ENCODE assay signal across 20 mouse cellular contexts in the genomic region with DNA sequence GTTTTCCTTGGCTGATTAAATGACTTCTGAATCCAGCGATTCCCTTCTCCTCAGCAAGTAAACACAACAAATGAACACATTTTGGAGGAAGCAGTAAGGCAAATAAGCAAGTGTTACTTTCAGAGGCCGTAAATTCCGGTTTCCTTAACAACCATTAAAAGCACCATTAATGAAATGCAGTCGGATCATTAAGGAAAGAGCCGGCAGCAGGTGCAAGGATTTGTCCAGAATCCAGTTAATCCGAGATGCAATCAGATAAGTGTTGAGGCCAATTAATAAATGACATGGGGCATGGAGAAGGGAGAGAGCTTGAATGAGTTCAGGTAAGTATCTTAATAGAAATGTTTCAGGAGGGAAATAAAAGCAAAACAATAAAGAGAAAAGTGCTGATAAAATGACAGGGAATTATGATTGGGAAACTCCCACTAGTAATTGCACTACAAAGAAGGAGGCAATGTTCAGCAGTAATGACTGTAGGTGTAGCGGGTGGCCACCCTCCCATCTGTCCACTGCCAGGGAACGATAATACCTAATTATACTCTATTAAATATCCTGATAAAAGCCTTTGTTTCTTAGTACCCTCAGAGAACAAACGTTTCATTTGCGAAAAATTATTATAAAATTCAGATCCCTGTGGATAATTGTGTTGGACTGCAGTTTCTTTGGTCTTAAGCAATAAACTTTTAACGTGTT.
DNase-seq lines count a peak whose midpoint lies in the region; ATAC-seq and TF ChIP-seq lines count a peak whose summit lies in the region.
"Had no signal": no experiment of that assay in that cellular context is flagged by ENCODE, and none has a peak within 500 bp of the region (broad histone marks: within the 10 kb centered on the region; RNA-seq: fewer than 3 reads in every experiment).

No protein-coding gene starts in this region.

- WGBS in forebrain, embryonic 11.5 days, result 49% methylated on average over 11 of the region's 11 CpGs
- 70% methylated on average over 11 of the region's 11 CpGs for WGBS in forebrain, embryonic 10.5 days
- 51% methylated on average over 11 of the region's 11 CpGs for WGBS in hindbrain, postnatal 0 days
- WGBS in hindbrain, embryonic 16.5 days, result 54% methylated on average over 11 of the region's 11 CpGs
- 68% methylated on average over 11 of the region's 11 CpGs for WGBS in cerebellum, adult 2 months

- H3K4me3 ChIP-seq in forebrain, embryonic 11.5 days (ENCODE audit: low read depth, low read length), result no peak overlapping the region
- H3K4me3 ChIP-seq in forebrain, embryonic 10.5 days, result no peak overlapping the region
- no peak overlapping the region for H3K4me3 ChIP-seq in hindbrain, postnatal 0 days (ENCODE audit: low read length)
- H3K4me3 ChIP-seq in hindbrain, embryonic 16.5 days (ENCODE audit: low read length), result no peak overlapping the region
- no peak overlapping the region for H3K4me3 ChIP-seq in cerebellum, adult 2 months (replicated peaks; ENCODE audit: insufficient read depth, low read depth, low read length)
- H3K4me3 ChIP-seq: embryonic facial prominence, embryonic 15.5 days; erythroblast, embryonic 14.5 days; heart, embryonic 12.5 days; hindbrain, embryonic 10.5 days had no signal

- no peak for DNase-seq in forebrain, embryonic 11.5 days (ENCODE audit: low spot score)
- DNase-seq in forebrain, embryonic 10.5 days (ENCODE audit: extremely low spot score, low spot score), result no peak
- peak; percentile 18 for DNase-seq in hindbrain, postnatal 0 days (ENCODE audit: low spot score)
- peak; percentile 73 for DNase-seq in brain, embryonic 14.5 days (ENCODE audit: low read depth)
- DNase-seq in gonadal fat pad, adult 2 months (ENCODE audit: low read depth), result peak; percentile 38
- no peak for DNase-seq in cerebellum, adult 2 months
- DNase-seq: adrenal gland, postnatal 10 days; cerebellum, adult 11-12 months; cerebellum, adult 9-11 months; cerebellum, postnatal 36 days; embryo, embryonic 11 days; gastrocnemius, postnatal 14 days had no signal

- TF ChIP-seq CTCF in hindbrain, postnatal 0 days (IDR thresholded peaks at IDR 0.05; ENCODE audit: low read depth), result no peak
- TF ChIP-seq CTCF in brain, embryonic 14.5 days (IDR thresholded peaks at IDR 0.05; ENCODE audit: borderline replicate concordance, extremely low read depth, insufficient read depth, insufficient read length), result no peak
- TF ChIP-seq CTCF in cerebellum, adult 2 months (IDR thresholded peaks at IDR 0.05; ENCODE audit: borderline replicate concordance, insufficient read depth, low read depth, low read length), result no peak

- H3K9me3 ChIP-seq in forebrain, embryonic 11.5 days (ENCODE audit: control insufficient read depth, low read length), result no peaks in the 10 kb centered on the region
- H3K9me3 ChIP-seq in forebrain, embryonic 10.5 days, result no peaks in the 10 kb centered on the region
- H3K9me3 ChIP-seq in hindbrain, postnatal 0 days (ENCODE audit: low read length), result no peaks in the 10 kb centered on the region
- H3K9me3 ChIP-seq in hindbrain, embryonic 16.5 days (ENCODE audit: control insufficient read depth, low read length), result no peaks in the 10 kb centered on the region
- H3K9me3 ChIP-seq: embryonic facial prominence, embryonic 15.5 days; heart, embryonic 12.5 days; hindbrain, embryonic 10.5 days had no signal

- H3K27ac ChIP-seq in forebrain, embryonic 11.5 days (ENCODE audit: low read depth, low read length), result no peak overlapping the region
- no peak overlapping the region for H3K27ac ChIP-seq in forebrain, embryonic 10.5 days
- H3K27ac ChIP-seq in hindbrain, postnatal 0 days, result no peak overlapping the region
- no peak overlapping the region for H3K27ac ChIP-seq in hindbrain, embryonic 16.5 days (ENCODE audit: low read depth, low read length)
- H3K27ac ChIP-seq in cerebellum, adult 2 months (ENCODE audit: insufficient read depth, low read length), result no peak overlapping the region
- H3K27ac ChIP-seq: embryonic facial prominence, embryonic 15.5 days; hindbrain, embryonic 10.5 days; hindbrain, embryonic 14.5 days had no signal

- H3K36me3 ChIP-seq in forebrain, embryonic 11.5 days (ENCODE audit: control insufficient read depth, insufficient read depth, low read length), result no peaks in the 10 kb centered on the region
- H3K36me3 ChIP-seq in forebrain, embryonic 10.5 days (replicated peaks), result no peaks in the 10 kb centered on the region
- no peaks in the 10 kb centered on the region for H3K36me3 ChIP-seq in hindbrain, postnatal 0 days (ENCODE audit: insufficient read depth, low read length)
- H3K36me3 ChIP-seq in hindbrain, embryonic 16.5 days (ENCODE audit: control insufficient read depth, insufficient read depth, low read length), result no peaks in the 10 kb centered on the region
- H3K36me3 ChIP-seq: embryonic facial prominence, embryonic 15.5 days; heart, embryonic 12.5 days; hindbrain, embryonic 10.5 days had no signal

- no peaks in the 10 kb centered on the region for H3K4me1 ChIP-seq in forebrain, embryonic 11.5 days (replicated peaks; ENCODE audit: control insufficient read depth, insufficient read depth, low read length)
- peaks cover 9% of the 10 kb centered on the region for H3K4me1 ChIP-seq in forebrain, embryonic 10.5 days
- H3K4me1 ChIP-seq in hindbrain, postnatal 0 days (ENCODE audit: insufficient read depth, low read length), result no peaks in the 10 kb centered on the region
- H3K4me1 ChIP-seq in hindbrain, embryonic 16.5 days (ENCODE audit: control insufficient read depth, insufficient read depth, low read depth, low read length), result no peaks in the 10 kb centered on the region
- H3K4me1 ChIP-seq in cerebellum, adult 2 months (ENCODE audit: control insufficient read depth, insufficient read depth, low read length), result no peaks in the 10 kb centered on the region
- H3K4me1 ChIP-seq: embryonic facial prominence, embryonic 15.5 days; hindbrain, embryonic 10.5 days had no signal

- no peak for TF ChIP-seq POLR2A in brain, embryonic 14.5 days (IDR thresholded peaks at IDR 0.05; ENCODE audit: borderline replicate concordance, extremely low read depth, insufficient read depth, insufficient read length, poor library complexity, severe bottlenecking)
- no peak for TF ChIP-seq POLR2A in cerebellum, adult 2 months (IDR thresholded peaks at IDR 0.05; ENCODE audit: borderline replicate concordance, insufficient read depth, low read length)

- no peak overlapping the region for H3K4me2 ChIP-seq in forebrain, embryonic 11.5 days (ENCODE audit: low read depth, low read length, severe bottlenecking)
- no peak overlapping the region for H3K4me2 ChIP-seq in hindbrain, postnatal 0 days (ENCODE audit: low read depth, low read length)
- no peak overlapping the region for H3K4me2 ChIP-seq in hindbrain, embryonic 16.5 days (ENCODE audit: low read length)
- H3K4me2 ChIP-seq: embryonic facial prominence, embryonic 15.5 days; heart, embryonic 12.5 days; hindbrain, embryonic 14.5 days had no signal

- no peak overlapping the region for H3K9ac ChIP-seq in forebrain, embryonic 11.5 days (ENCODE audit: low read length)
- H3K9ac ChIP-seq in hindbrain, postnatal 0 days (replicated peaks; ENCODE audit: low read length), result no peak overlapping the region
- no peak overlapping the region for H3K9ac ChIP-seq in hindbrain, embryonic 16.5 days (ENCODE audit: low read depth, low read length)
- H3K9ac ChIP-seq: embryonic facial prominence, embryonic 15.5 days; heart, embryonic 12.5 days; hindbrain, embryonic 14.5 days had no signal

- peak; percentile 72; the same call in 1 of the 2 replicates for ATAC-seq in forebrain, embryonic 11.5 days (replicated peaks; ENCODE audit: low FRiP score)
- ATAC-seq in hindbrain, postnatal 0 days, result no peak
- ATAC-seq in hindbrain, embryonic 16.5 days, result no peak
- ATAC-seq: inflammation-experienced regulatory T-cells, adult 6 months; intestine, postnatal 0 days had no signal

- H3K27me3 ChIP-seq in forebrain, embryonic 11.5 days (ENCODE audit: control insufficient read depth, insufficient read depth, low read length), result no peaks in the 10 kb centered on the region
- peaks cover 12% of the 10 kb centered on the region; the same call in 1 of the 2 replicates for H3K27me3 ChIP-seq in forebrain, embryonic 10.5 days (ENCODE audit: poor library complexity, severe bottlenecking)
- no peaks in the 10 kb centered on the region for H3K27me3 ChIP-seq in hindbrain, postnatal 0 days (ENCODE audit: insufficient read depth, low read length)
- no peaks in the 10 kb centered on the region for H3K27me3 ChIP-seq in hindbrain, embryonic 16.5 days (replicated peaks; ENCODE audit: control insufficient read depth, insufficient read depth, low read length)
- no peaks in the 10 kb centered on the region for H3K27me3 ChIP-seq in cerebellum, adult 2 months (ENCODE audit: control insufficient read depth, insufficient read depth, low read length)
- H3K27me3 ChIP-seq: embryonic facial prominence, embryonic 15.5 days; heart, embryonic 12.5 days had no signal

Comparison
In these comparisons a context has a peak if more than half of its experiments do, and no peak if none do; other contexts are left out.
1. DNase-seq: peak in hindbrain, postnatal 0 days (single experiment), brain, embryonic 14.5 days (single experiment) and gonadal fat pad, adult 2 months (single experiment); none in forebrain, embryonic 11.5 days (single experiment), forebrain, embryonic 10.5 days (single experiment) and cerebellum, adult 2 months (0 of 2).